Mouse (Mus musculus) midbrain, embryonic 16.5 days (tissue): ENCODE results near the gene Hist1h2af. TPM values are rescaled to one million over a fixed set of nuclear protein-coding genes. Genes with fewer than 3 reads are reported as not detected.
"Not testable (repeated sequence)": the region's sequence is repeated elsewhere in the genome, so short reads cannot be mapped to it uniquely, and the experiment has no call there.

Experiments used
- ATAC-seq: fragments of 200-750 bp; cut with Nextera tagmentation; 2 replicates; pipeline ENCODE4 v1.8.0; 2017; ENCODE audit warnings: moderate TSS enrichment
- H3K27ac ChIP-seq: fragments of 300-500 bp; sonication (generic); 2 replicates; pipeline ENCODE4 v1.5.1; 2014; ENCODE audit warnings: mild to moderate bottlenecking, low read length, mixed read lengths
- H3K27me3 ChIP-seq: fragments of 300-500 bp; sonication (generic); 2 replicates; pipeline ENCODE4 v1.6.1; 2014; ENCODE audit warnings: low read depth, low read length, mixed read lengths; ENCODE audit not compliant: control insufficient read depth, insufficient read depth
- H3K36me3 ChIP-seq: fragments of 300-500 bp; sonication (generic); 2 replicates; pipeline ENCODE4 v1.6.1; 2014; ENCODE audit warnings: mild to moderate bottlenecking, low read length, moderate library complexity, mixed read lengths; ENCODE audit not compliant: control insufficient read depth, insufficient read depth
- H3K4me1 ChIP-seq: fragments of 300-500 bp; sonication (generic); 2 replicates; pipeline ENCODE4 v1.6.1; 2014; ENCODE audit warnings: mild to moderate bottlenecking, low read length, mixed read lengths; ENCODE audit not compliant: control insufficient read depth, insufficient read depth
- H3K4me2 ChIP-seq: fragments of 300-500 bp; sonication (generic); 2 replicates; pipeline ENCODE4 v1.6.1; 2014; ENCODE audit warnings: mild to moderate bottlenecking, low read length, mixed read lengths
- H3K4me3 ChIP-seq: fragments of 300-500 bp; sonication (generic); 2 replicates; pipeline ENCODE4 v1.5.1; 2014; ENCODE audit warnings: low read depth, mild to moderate bottlenecking, low read length, moderate library complexity, mixed read lengths
- H3K9ac ChIP-seq: fragments of 300-500 bp; sonication (generic); 2 replicates; pipeline ENCODE4 v1.6.1; 2014; ENCODE audit warnings: low read depth, low read length, mixed read lengths
- H3K9me3 ChIP-seq: fragments of 300-500 bp; sonication (generic); replicated peaks from 2 replicates; pipeline ENCODE4 v1.6.1; 2014; ENCODE audit warnings: mild to moderate bottlenecking, low read length, mixed read lengths; ENCODE audit not compliant: control insufficient read depth, poor library complexity, severe bottlenecking
- WGBS: fragments of 180-500 bp; shearing (Covaris S2); extraction: QIAGEN DNeasy Blood & Tissue Kit; methylation state at CpG from one replicate; pipeline ENCODE4 v1.1.7; 2014; 5-methylcytosine and 5-hydroxymethylcytosine counted together
- polyA plus RNA-seq: library from polyadenylated mRNA; unstranded; fragments of >200 nt; fragmentation: Nextera tagmentation; extraction: Ambion mirVana; gene quantifications from 2 replicates; pipeline ENCODE4 v1.2.1, GENCODE M21; 2015

Hist1h2af gene
- polyA plus RNA-seq, 1 experiment from 2014 or later, result not detected

- ATAC-seq, result peak; percentile 93
- H3K4me1 ChIP-seq, result peaks cover 23% of the 10 kb centered on the region
- peak within 1 kb of the TSS; percentile 43 for H3K4me3 ChIP-seq
- 0% methylated on average over 18 of the region's 18 CpGs for WGBS
- H3K4me2 ChIP-seq, result peak within 1 kb of the TSS; percentile 73
- no peaks in the 10 kb centered on the region for H3K36me3 ChIP-seq
- peak within 1 kb of the TSS; percentile 93 for H3K27ac ChIP-seq
- no peaks in the 10 kb centered on the region for H3K9me3 ChIP-seq
- H3K27me3 ChIP-seq, result no peaks in the 10 kb centered on the region
- H3K9ac ChIP-seq, result peak within 1 kb of the TSS; percentile 60
Observed at GRCm38 (mm10) chr13:23571022-23571503, 37.4 kb downstream of the Hist1h2af start, which contains the start of the genes Hist1h2ae and Hist1h2bg. Gene Hist1h2ae (minus strand): TSS chr13:23571220. Gene Hist1h2bg (plus strand): TSS chr13:23571396.

DNA sequence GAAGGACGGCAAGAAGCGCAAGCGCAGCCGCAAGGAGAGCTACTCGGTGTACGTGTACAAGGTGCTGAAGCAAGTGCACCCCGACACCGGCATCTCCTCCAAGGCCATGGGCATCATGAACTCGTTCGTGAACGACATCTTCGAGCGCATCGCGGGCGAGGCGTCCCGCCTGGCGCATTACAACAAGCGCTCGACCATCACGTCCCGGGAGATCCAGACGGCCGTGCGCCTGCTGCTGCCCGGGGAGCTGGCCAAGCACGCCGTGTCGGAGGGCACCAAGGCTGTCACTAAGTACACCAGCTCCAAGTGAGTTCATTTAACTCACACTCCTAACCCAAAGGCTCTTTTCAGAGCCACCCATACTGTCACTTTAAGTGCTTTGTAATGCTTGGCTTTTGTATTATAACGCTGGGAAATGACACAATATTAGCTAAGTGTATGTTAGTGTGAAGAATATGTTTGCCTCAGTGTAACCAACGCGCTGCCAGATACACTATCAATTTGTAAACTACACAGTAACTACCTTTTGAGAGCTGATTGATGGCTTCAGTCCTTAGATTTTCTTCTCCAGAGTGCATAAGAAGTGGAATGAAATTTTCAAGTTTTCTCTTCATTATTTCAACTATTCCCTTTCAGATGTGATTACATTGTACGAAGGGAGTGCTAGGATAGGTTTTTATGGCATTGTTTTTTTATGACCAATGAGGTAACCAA lies 38.0 kb downstream of the Hist1h2af start:
- H3K4me1 ChIP-seq, result peaks cover 29% of the 10 kb centered on the region
- not testable (repeated sequence) for ATAC-seq, H3K9me3 ChIP-seq, H3K27me3 ChIP-seq, H3K36me3 ChIP-seq
- H3K27ac ChIP-seq, result peak overlapping the region; percentile 93
- H3K9ac ChIP-seq, result peak overlapping the region; percentile 60
- 0% methylated on average over 12 of the region's 34 CpGs for WGBS
- H3K4me3 ChIP-seq, result peak overlapping the region; percentile 43
- peak overlapping the region; percentile 73 for H3K4me2 ChIP-seq

DNA sequence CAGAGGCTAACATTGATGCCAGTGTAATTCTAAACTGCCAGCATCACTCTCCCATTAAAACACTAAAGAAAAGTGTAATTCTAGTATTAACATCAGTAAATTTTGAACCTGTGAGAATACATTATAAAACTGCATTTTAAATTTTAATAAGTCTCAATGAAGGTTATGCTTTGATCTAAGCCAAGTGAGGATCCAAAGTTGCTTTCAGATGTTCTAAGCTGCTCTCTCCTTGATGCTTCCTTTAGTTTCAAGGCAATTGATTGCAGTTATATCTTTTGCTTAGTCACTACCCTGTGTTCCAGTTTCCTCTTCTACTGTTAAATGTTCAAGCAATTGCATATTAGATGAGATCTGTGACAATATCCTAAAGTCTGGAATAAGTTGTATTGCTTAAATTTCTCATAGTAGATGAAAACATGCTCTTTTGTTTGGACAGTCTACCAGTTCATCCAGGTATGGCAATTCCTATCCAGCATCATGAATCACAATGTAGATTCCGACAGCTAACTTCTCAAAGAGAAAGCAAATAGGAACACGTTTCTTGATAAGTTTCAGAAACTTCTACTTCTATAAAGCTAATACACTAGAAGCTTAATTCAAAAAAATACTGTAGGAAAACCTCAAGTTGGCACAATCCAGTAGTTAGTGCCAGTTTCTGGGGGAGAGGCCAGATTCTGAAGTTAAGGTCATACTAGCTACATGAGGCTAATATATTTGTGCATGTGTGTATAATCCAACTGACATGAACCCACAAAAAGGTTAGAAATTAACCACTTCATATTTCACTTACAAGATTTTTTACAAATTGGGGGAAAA lies 38.7 kb downstream of the Hist1h2af start:
- Histone ChIP-seq H3K9me3 (no peaks in the 10 kb centered on the region), H3K4me1 (peaks cover 30% of the 10 kb centered on the region), H3K9ac (peak overlapping the region; percentile 60; the same call in 1 of the 2 replicates), H3K27ac (peak overlapping the region; percentile 93), H3K36me3 (no peaks in the 10 kb centered on the region), H3K4me2 (peak overlapping the region; percentile 73), H3K4me3 (peak overlapping the region; percentile 43), H3K27me3 (no peaks in the 10 kb centered on the region)
- ATAC-seq, result no peak
- WGBS, result 42% methylated on average over 2 of the region's 2 CpGs

DNA sequence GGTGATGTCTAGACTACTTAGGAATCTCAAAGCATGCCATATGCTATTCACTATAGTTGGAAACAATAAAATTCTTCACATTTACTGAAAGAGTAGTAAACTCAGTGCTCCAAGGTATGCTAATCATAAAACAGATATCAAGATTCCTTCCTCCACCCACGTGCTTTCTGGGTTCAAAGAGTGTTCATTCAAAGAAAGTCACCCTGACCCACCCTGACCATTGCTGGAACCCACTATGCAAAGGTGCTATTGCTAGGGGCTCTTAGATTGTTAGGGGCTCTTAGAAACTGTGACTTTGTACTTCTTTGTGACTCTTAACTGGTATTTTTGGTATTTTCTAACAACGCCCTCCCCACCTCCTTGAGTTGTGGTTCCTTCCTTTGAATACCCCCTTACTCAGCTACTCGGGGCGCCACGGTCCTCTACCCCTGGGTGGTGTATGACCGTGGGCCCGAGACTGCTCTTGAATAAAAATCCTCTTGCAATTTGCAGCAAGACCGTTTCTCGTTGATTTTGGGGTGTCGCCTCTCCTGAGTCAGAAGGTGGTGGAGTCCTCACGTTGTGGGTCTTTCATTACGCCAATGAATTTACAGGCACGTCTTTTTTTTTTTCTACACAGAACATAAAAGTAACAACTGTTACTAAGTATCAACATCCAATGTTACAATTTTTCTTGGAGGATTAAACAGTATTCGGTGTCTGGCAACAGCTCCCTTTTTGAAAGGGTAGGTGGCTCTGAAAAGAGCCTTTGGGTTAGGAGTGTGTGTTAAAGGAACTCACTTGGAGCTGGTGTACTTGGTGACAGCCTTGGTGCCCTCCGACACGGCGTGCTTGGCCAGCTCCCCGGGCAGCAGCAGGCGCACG lies 39.6 kb downstream of the Hist1h2af start:
- Histone ChIP-seq H3K4me3 (peak overlapping the region; percentile 33), H3K4me1 (peaks cover 30% of the 10 kb centered on the region), H3K4me2 (peak overlapping the region; percentile 73), H3K9ac (0 out of 2 replicates have a peak overlapping the region, but pooled peaks have one; percentile 25), H3K27ac (peak overlapping the region; percentile 78)
- ATAC-seq, H3K27me3 ChIP-seq, H3K9me3 ChIP-seq, H3K36me3 ChIP-seq: not testable (repeated sequence)
- WGBS, result 10% methylated on average over 18 of the region's 20 CpGs

GRCm38 (mm10) chr13:23573898-23574524 lies 40.3 kb downstream of the Hist1h2af start, which contains the start of the genes Hist1h2bf and Hist1h2ad:
Gene Hist1h2bf (minus strand): TSS chr13:23574196.
Gene Hist1h2ad (plus strand): TSS chr13:23574381.
- Histone ChIP-seq H3K4me2 (peak within 1 kb of the TSS; percentile 78), H3K9ac (peak within 1 kb of the TSS; percentile 25; the same call in 1 of the 2 replicates), H3K4me3 (peak within 1 kb of the TSS; percentile 33), H3K27ac (peak within 1 kb of the TSS; percentile 81), H3K4me1 (peaks cover 30% of the 10 kb centered on the region)
- H3K27me3 ChIP-seq, H3K36me3 ChIP-seq, H3K9me3 ChIP-seq: not testable (repeated sequence)
- ATAC-seq, result peak; percentile 91
- under 1% methylated on average over 33 of the region's 42 CpGs for WGBS

DNA sequence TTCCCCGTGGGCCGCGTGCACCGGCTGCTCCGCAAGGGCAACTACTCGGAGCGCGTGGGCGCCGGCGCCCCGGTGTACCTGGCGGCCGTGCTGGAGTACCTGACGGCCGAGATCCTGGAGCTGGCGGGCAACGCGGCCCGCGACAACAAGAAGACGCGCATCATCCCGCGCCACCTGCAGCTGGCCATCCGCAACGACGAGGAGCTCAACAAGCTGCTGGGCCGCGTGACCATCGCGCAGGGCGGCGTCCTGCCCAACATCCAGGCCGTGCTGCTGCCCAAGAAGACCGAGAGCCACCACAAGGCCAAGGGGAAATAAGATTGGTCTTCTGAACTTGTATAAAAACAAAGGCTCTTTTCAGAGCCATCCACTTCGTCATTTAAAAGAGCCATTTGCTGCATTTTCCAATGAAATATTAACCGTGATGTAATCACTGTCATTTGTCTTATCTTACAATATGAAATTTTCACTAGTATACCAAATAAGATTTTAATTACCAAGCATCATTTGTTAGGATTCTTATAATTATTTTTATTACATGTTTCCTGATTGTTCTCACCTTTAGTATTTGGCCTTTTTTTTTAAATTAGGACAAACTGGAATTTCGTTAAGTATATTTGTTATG lies 41.0 kb downstream of the Hist1h2af start:
- WGBS, result 2% methylated on average over 5 of the region's 39 CpGs
- not testable (repeated sequence) for H3K36me3 ChIP-seq, ATAC-seq, H3K9ac ChIP-seq, H3K27me3 ChIP-seq, H3K9me3 ChIP-seq
- Histone ChIP-seq H3K4me1 (peaks cover 30% of the 10 kb centered on the region), H3K4me2 (peak overlapping the region; percentile 73), H3K4me3 (peak overlapping the region; percentile 33), H3K27ac (peak overlapping the region; percentile 81)

- Histone ChIP-seq H3K27ac (peak within 1 kb of the TSS; percentile 81), H3K9ac (peak within 1 kb of the TSS; percentile 60), H3K4me3 (peak within 1 kb of the TSS; percentile 40), H3K27me3 (no peaks in the 10 kb centered on the region), H3K36me3 (no peaks in the 10 kb centered on the region), H3K9me3 (no peaks in the 10 kb centered on the region), H3K4me2 (peak within 1 kb of the TSS; percentile 78), H3K4me1 (peaks cover 26% of the 10 kb centered on the region)
- ATAC-seq, result peak; percentile 51
- WGBS, result under 1% methylated on average over 18 of the region's 18 CpGs
Observed at GRCm38 (mm10) chr13:23575271-23575851, 41.7 kb downstream of the Hist1h2af start, which contains the start of gene Hist1h3d. Gene Hist1h3d (plus strand): TSS chr13:23575763.
